Mouse (Mus musculus) embryonic fibroblast, embryonic 13.5 days (primary cell): ENCODE data around the gene Pcca.

Experiments used
- CTCF ChIP-seq: IDR thresholded peaks from 2 replicates; pipeline ENCODE4 v1.5.1; 2011; ENCODE audit warnings: mild to moderate bottlenecking, control low read depth, low read length, moderate library complexity, borderline replicate concordance; ENCODE audit not compliant: insufficient read depth
- POLR2A ChIP-seq: IDR thresholded peaks from 2 replicates; pipeline ENCODE4 v1.6.1; 2011; ENCODE audit warnings: low read depth, mild to moderate bottlenecking, control low read depth, low read length, moderate library complexity

DNA sequence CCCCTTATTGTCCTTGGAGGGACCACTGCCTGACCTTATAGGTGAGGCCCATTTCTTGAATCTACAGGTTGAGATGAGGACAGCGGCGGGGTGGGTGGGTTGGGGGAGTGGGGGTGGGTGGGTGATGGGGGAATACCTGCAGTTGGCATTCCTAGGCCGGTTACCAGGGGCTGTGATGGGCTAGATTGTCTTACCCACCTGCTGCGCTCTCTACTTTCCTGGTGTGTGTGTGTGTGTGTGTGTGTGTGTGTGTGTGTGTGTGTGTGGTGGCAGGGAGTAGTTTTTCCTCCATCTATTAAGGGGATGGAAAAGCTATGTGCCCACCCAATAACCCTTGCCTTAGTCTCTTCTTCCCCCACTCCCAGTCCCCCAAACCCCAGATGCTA is 49.7 kb upstream of the Pcca start:
- no peak for TF ChIP-seq POLR2A
- no peak for TF ChIP-seq CTCF
